Mouse (Mus musculus) MN1 (cell line): Measurements from ENCODE around the gene Pde6h.
A peak's percentile ranks its signal among the peaks of the same experiment; 100 is the strongest.

ENCODE experiments used
- DNase-seq: peaks from one replicate; pipeline ENCODE4 v3.0.0-alpha.2; 2016; ENCODE audit warnings: low spot score

Pde6h gene

DNA sequence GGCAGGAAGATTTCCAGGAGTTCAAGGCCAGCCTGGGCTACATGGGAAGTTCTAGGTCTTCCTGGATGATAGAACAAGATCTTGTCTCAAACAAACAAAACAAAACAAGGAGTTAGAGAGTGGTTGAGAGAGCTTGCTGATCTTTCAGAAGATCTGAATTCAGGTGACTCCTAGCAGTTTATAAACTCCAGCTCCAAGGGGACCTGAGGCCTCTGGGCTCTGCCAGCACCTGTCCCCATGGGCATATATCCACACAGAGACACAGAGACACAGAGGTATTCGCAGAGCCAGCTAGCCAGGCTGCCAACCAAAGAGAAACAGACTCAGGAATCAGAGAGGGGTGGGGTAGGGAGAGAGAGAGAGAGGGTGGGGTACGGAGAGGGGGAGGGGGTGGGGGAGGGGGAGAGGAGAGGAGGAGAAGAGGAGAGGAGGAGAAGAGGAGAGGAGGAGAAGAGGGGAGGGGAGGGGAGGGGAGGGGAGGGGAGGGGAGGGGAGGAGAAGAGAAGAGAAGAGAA, 10.8 kb upstream of the Pde6h start:
- no peak for DNase-seq

DNA sequence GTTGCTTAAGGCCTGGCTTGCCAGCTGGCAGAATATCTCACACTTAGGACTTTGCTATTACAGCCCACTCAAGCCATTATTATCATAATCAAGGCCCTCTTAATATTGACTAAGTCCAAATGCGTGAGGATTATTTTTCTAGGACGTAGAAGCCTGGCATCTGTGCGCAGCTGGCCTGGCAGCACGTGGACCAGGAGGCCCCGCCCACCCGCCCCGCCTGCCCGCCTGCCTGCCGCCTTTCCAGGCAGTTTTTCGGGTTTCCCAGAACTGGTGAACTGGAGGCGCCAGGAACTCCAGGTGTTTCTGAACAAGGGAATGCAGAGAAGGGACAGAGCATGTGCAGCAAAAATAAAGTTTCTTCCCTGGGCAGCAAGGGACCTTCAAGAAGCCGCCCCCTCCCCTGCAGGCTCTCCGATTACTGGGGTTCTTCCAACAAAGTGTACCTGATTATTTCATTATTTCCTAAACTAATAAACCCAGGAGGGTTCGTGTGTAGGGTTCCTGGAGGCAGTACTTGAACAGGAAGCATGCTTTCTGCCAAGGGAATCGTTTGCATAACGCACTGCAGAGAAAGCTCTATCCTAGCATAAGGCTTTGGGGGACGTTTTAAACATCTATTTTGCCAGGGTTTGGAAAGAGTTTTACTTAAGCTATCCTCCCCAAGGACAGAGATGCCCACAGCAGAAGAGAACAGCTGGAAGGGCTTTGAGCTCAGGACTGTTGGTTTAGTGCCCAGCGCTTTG, 10.1 kb upstream of the Pde6h start:
- no peak for DNase-seq

DNA sequence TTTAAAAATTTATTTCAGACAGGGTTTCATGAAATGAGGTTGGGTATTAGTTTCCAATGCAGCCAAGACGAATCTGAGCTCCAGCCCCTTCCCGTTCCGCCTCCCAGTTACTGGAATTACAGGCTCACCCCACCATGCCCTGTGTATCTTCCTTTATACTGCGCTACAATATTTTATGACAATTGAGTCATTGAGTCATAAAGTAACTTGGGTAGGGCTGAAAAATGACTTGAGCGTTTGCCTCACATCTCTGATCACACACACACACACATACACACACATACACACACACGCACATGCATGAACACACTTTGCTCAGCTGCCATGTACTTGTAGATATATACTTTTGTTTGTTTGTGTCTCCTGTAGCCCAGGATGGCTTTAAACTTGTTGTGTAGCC, 9.4 kb upstream of the Pde6h start:
- DNase-seq, result no peak

DNA sequence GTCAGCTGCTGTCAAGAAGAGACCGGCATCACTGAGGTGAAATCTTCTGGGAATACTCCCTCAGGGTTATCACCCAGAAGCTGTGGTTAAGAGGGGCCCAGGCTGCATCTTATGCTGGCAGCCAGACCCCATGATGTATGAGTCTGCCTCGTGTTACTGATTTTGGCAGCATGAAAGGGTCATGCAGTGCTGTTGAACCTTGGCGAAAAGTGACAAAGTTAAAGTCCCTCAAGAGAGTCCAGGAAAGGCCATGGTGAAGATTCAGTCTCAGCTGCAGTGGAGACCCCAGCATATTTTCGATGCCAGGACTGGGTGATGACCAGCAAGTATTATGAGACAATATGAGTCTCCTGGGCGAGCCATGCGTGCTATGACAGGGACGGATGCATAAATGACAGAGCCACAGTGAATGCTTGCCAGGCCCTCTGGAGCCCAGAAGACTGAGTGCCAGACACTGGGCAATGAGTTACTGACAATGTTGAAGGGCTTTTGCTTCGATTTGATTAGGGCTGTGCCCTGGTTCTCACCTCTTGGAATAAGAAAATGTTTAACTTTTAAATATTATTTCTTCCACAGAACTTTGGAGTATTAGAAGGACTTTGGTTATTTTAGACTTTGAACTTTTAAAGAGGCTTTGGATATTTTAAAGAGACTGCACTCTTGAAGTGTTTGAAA, 7.8 kb upstream of the Pde6h start:
- DNase-seq, result no peak

DNA sequence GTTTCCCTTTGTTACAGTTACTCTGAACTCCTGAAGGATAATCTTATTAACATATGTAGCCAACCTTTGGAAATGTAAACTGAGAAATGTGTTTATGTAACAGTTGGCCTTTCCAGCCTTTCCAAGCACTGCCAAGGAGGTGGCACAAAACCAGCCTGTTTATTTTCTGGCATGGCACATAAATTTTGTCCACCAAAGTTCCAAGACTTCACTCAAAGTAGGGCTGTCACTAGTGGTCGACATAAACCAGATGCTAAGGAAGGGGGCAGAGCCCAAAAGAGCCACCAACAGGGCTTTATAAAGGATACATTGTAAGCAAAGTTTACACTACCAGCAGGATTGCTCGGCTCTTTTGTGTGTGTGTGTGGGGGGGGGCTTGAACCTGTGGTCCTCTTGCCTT, 5.7 kb upstream of the Pde6h start:
- no peak for DNase-seq

DNA sequence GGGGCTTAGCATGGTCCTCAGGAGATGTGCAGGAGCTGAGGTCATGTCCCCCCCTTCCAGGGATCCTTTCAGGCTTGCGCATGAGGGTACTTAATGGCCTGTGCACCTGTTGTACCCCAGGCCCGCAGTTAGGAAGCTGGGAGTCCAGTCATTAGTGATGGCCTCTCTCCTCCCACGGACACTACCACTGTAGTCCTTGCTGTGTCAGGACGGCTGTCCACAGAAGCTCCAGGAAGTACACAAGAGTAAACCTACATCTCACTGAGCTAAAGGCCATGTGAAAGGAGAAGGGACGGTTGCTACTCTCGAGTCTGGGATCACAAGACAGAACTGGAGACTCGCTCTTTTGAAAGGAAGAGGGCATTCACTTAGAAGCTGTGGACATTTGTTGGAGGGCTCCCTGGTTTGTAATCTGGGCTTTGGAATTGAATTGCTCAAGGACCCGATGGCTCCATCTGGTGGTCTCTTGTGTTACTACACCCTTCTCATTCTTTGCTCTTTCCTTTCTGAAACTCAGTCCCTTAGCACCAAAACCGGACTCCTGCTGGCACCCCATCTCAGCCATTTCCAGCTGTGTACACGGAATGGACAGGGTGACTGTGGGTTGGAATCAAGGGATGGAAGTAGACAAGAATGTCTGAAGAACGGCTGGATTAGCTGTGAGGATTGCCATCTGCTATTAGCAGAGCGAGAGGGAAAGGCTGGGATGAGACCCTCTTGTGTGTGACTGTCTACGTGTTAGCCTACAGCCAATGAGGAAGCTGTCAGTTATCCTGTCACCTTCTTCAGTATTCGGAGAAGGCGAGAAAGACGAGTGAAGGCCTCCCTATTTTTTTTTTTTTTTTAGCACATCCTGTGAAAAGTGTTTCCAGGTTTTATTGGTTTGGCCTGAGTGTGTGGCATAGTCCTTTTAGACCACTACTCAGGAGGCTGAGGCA, 3.0 kb upstream of the Pde6h start:
- DNase-seq, result peak; percentile 18

DNA sequence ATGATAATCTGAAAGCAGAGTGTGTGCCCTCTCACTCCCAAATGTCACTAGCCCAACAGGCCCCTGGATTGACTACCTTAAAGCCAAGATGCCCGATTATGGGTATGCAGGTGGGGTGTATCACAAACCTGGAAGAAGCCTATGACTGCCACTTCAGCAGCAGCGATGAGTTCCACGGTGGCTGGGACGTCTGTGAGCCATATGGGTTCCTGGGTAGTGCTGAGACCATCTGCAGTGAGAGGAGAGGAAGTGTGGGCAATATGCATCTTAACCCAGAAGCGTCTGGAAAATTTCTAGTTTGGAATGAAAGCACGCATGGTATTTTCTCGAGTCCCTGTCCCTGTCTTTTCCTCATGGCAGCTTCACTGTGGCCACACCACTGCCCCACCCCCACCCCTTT, 2.0 kb upstream of the Pde6h start:
- DNase-seq, result no peak

DNA sequence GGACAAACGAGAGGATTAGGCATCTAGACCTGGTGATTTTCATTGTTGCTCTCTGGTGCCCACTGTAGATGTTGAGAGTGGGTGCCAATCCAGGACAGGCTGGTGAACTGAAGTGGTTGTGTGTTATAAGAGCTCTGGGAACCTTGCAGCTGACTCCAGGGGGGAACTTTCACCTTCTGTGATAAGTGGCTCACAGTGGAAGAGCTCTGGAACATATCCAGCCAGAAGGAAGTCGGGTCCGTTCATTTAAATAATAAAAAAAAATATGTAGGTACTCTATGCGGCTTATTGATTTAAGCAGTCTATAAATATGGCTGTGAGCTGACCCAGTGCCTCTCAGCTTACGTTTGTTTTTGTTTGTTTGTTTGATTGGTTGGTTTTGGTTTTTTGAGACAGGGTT, 1.6 kb upstream of the Pde6h start, which contains the start of gene Erp27:
TSS of gene Erp27 (minus strand) at position 101 of the 400 bp plus-strand sequence.
- DNase-seq, result no peak

DNA sequence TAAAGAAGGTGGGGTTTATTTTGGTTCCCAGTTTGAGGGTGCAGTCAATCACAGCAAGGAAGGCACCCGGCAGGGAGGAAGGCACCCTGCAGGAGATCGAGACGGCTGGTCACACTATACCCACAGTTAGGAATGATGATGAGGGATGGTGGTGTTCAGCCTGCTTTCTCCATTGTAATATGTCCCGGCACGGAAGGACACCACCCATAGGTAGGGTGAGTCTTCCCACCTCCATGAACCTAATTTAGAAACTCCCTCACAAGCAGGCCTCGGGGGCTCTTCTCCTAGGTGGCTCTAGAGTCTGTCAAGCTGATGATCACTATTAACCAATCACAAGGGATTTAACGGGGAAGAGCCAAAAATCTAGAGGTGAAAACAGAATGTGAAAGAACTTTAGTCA, 761 bp upstream of the Pde6h start:
- no peak for DNase-seq

DNA sequence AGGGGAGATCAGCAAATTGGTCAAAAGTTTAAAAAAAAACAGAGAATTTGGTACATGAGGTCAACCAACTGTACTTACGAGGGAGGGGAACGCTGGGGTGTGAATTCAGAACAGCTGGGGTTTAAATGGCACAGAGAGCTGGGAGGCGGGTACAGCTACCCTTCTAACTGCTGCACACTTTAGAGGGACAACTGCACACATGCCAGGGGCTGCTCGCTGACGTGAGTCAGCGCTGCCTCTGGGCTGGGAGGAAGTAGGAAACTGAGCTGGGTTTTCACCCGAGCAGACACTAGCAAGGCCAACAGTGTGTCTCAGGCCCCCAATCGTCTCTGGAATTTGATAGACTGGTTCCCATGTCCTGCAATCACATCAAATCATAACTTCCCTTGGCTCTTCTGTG, 1.4 kb downstream of the Pde6h start:
- no peak for DNase-seq

DNA sequence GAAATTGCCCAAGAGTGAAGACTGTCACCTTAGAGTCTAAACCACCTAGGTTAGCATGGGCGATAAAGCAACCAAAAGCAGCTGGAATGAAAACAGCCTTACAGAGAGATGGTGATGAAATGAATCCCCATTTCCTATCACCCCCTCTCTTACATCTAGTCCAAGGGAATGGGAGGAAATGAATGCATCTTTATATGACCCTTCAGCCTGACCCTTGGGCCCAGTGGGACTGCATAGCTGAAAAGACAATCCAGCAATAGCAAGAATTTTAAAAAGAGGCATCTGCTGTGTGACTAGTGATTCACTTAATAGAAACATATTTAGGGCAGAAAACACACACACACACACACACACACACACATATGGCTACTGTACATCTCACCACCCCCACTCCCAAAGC, 4.0 kb downstream of the Pde6h start:
- no peak for DNase-seq

DNA sequence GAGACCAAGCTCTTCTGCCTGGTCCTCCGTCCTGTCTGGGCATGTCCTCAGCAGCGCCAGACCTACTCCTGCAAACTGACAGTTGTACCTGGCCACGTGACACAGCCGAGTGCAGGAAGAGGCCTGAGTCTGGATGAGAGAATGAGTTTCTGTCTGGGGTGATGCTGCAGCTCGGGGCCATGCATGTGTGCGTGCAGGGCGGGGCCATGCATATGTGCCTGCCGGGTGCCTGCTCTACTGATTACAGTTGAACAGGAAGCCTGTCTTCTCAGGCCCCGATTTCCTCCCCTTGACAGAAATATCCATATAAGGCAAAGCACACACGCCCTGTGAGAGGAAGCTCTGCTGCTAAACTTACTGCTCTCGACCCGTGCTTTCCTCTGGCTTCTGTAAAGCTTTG, 7.0 kb downstream of the Pde6h start:
- DNase-seq, result no peak

DNA sequence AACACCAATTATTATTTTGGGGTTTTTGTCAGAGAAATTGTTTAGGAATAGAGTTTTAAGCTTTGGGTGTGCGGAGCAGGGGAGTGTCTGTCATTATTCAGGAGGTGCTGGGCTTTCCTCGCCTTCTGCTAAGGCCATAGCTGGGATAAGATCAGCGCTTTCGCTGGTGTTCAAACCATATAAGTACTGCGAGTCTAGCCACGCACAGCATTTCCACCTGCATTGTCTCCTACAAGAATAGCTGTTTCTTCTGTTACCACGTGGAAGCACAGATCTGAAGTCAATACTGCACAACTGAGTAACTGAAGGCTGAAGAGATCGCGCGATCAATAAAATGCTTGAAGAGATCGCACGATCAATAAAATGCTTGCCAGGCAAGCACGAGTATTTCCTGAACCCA, 7.6 kb downstream of the Pde6h start:
- no peak for DNase-seq

DNA sequence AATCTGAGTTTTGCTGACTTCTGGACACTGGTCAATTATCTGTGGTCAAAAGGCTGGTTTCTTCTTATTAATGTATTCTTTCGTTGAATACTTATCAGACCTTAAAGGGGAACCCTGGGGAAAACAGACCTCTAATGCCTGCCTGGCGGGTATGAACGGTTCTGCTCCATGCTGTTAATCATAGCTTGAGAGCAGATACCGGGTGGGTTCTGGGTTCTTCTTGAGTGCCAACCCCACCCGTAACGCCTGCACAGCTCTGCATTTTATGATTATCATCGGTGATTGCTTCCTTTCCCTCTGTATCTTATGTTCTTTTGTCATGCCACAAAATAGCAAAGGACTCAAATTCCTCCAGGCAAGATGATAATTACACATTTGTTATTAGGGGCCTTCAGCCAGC, 10.4 kb downstream of the Pde6h start:
- DNase-seq, result no peak

DNA sequence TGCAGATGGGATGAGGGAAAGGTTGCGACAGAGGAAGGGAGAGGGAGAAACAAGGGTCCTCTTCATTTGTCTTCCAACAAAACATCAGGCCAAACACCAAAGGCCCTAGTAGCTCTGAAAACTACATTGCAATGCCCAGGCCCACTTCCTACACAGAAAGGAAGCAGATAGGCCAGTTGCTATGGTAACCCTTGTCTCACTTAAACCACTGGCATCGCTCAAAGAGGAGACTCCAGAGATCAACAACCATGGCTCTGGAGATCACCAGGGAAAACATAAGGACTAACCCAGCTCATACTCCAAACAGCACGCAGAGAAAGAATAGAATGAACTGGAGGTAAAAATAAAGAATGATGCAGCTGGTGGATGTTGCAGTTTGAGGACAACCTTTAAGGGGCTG, 11.6 kb downstream of the Pde6h start:
- DNase-seq, result no peak

DNA sequence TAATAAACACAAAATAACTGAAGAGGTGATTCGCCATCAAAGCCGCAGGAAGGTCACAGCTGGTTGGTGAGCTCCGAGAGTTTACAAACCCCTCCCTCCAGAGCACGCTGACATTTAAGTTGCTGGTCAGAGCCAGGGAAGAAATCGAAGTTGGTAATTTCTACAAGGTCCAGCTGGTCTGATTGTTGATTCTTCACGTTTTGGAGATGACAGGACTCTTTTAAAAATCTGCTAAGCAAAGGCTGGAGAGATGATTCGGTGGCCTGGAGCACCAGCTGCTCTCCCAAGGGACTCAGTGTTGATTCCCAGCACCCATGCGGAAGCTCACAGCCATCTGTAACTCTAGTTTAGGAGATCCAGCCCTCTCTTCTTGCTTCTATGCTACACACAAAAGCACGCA, 12.7 kb downstream of the Pde6h start:
- DNase-seq, result no peak

DNA sequence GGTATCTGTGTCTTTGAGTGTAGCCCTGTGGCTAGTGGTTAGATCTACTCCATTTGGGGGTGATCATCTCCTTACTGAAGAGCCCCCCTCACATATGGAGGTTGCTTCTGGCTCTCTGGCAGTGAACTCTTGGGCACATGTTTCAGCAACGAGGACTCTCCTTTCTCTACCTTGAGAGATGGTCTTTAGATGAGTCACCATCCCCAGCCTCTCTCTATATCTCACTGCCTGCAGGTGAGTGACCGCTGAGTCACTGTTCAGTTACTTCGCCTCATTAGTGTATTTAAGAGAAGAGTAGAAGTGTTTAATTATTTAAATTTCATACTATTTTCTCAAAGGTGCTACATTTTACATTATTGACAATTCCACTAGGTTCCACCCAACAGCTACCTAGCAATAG, 13.5 kb downstream of the Pde6h start:
- DNase-seq, result no peak

DNA sequence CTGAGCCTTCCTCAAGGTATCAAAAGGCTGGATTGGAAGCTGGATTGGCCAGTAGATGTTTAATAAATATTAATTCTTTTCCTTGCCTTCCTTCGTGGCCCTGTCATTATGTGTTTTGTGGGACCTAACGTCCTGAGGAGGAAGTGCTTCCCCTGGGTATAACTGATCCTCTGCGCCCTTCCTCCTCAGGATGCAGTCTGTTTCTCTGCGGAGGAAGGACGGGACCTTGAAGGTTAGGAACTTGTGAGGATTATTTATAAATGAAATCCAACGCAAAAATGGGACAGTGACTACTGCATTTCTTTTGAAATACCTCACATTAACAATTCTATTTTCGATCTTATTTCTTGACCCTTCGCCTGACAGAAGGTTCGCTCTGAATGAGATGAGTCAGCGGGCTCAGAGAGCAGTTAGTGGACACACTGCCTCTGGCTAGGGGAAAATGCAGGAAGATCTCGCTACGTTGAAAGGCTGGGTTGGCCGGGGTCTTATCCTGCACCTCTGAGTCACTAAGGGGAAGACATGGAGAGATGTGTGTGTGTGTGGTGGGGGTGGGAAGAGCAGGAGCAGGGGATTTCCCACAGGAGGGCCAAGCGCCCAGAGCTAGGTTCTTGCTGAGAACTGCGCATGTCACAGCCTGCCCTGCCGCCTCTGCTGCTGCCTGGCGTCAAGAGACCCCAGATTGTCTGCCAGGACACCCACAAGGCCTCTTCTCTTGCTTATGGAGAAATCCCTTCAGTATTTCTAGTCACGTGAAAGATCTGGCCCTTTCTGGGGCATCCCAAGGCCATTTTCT, 14.9 kb downstream of the Pde6h start:
- DNase-seq, result no peak

DNA sequence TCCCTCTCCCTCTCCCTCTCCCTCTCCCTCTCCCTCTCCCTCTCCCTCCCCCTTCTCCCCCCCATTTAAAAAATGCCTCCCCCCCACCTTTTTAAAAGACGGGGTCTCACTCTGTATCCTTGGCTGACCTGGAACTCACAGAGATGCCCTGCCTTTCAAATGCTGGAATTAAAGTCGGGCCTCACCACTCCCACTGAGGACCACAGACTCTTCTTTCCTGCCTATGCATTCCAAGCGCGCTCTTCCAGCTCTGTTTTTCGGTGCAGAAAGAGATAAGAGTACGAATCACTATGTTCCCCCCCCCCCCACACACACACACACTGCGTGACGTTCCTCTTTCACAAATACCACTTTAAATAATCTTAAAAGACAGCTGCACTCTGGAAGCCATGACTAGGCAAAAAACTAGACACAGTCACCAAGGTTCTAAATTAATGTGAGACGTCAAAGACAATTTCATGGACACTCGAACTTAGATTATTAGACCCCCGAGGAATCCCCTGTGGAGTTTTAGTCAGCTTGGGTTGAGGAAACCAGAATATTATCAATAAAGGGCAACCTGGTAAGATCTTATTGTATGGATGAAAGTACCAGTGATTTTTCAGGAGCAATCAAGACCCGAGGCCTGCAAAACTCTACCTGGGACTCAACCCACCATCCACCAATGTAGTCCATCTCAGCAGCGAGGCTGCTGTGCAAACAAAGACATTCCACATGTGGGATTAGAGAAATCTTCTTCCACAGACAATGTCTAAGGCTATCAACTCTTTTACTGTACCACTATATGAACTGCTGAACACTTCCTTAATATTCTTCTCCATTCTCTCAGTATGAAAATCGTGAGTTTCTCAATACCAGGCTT, 15.9 kb downstream of the Pde6h start:
- no peak for DNase-seq

DNA sequence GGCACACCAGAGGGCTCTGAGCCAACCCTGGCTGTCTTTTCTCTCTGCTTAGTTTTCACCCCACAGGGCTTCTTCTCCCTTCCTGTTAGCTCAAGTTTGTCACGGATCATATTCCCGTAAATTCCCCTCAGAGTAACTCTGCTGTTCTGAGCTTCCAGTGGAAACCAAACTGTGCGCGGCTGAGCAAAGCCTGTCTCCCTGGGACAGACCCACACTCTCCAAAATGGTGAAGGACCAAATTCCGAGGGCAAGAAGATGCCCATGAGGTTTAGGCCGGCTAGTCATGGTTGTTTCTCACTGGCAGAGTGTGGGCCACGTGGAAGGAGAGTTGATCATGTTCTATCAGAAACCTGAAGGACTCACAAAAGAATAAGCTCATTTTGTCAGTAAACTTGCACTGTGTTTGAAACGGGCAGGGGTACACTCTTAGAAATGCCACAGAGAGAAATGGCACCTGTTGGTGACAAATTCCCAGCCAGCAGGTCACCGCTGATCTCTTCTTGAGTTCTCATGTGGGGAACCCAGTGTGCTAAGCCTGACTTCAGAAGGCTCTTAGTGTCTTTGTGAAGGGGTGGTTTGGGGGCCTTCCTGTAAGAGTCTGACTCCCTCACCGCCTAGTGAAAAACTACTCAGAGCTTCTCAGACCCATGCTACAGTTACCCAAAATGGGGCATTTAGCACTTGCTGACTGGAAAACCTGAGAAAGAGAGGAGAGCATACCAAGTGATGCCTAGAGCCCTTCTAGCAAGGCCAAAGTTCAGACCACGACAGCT, 16.7 kb downstream of the Pde6h start:
- DNase-seq, result no peak
